In genomic region chr3:95105121-95105520, GRCm38 (mm10) we compare ENCODE assay signal across 7 mouse cellular contexts. TPM values are rescaled to one million over a fixed set of nuclear protein-coding genes. Genes with fewer than 3 reads are reported as not detected.
DNase-seq lines count a peak whose midpoint lies in the region; ATAC-seq lines count a peak whose summit lies in the region.

No protein-coding gene starts in this region.

- no peak for DNase-seq in neural tube, embryonic 11.5 days (ENCODE audit: low spot score)
- DNase-seq in neural tube, embryonic 10.5 days (ENCODE audit: extremely low spot score, low spot score), result no peak
- peak; percentile 64 for DNase-seq in fat pad, adult 2 months (ENCODE audit: extremely low read depth, low read depth, low spot score)
- peak; percentile 51 to 52 for DNase-seq in layer of hippocampus, adult 8-10 months (ENCODE audit: low spot score in 2 of 2)
- DNase-seq in gastrocnemius, postnatal 14 days, result no peak
- DNase-seq in urinary bladder, postnatal 25 days (ENCODE audit: low spot score), result no peak

- no peak overlapping the region for H3K27ac ChIP-seq in neural tube, embryonic 11.5 days (ENCODE audit: low read depth, low read length)
- H3K27ac ChIP-seq in neural tube, embryonic 13.5 days (replicated peaks), result no peak overlapping the region

- H3K27me3 ChIP-seq in neural tube, embryonic 11.5 days (ENCODE audit: control insufficient read depth, insufficient read depth, low read length), result no peaks in the 10 kb centered on the region
- no peaks in the 10 kb centered on the region for H3K27me3 ChIP-seq in neural tube, embryonic 13.5 days

- peaks cover 2% of the 10 kb centered on the region; the same call in 1 of the 2 replicates for H3K36me3 ChIP-seq in neural tube, embryonic 11.5 days (ENCODE audit: control insufficient read depth, insufficient read depth, low read length)
- peaks cover 8% of the 10 kb centered on the region; the same call in 1 of the 2 replicates for H3K36me3 ChIP-seq in neural tube, embryonic 13.5 days

- H3K4me1 ChIP-seq in neural tube, embryonic 11.5 days (ENCODE audit: control insufficient read depth, insufficient read depth, low read length), result peaks cover 7% of the 10 kb centered on the region; the same call in 1 of the 2 replicates
- peaks cover 32% of the 10 kb centered on the region for H3K4me1 ChIP-seq in neural tube, embryonic 13.5 days (replicated peaks)

- H3K4me3 ChIP-seq in neural tube, embryonic 11.5 days (ENCODE audit: low read depth, low read length), result peak overlapping the region; percentile 69
- peak overlapping the region; percentile 82 for H3K4me3 ChIP-seq in neural tube, embryonic 13.5 days

- no peak overlapping the region for H3K9ac ChIP-seq in neural tube, embryonic 11.5 days (ENCODE audit: low read length)
- H3K9ac ChIP-seq in neural tube, embryonic 13.5 days, result peak overlapping the region; percentile 88

- 71% methylated on average over 4 of the region's 4 CpGs for WGBS in neural tube, embryonic 11.5 days
- WGBS in neural tube, embryonic 13.5 days, result 82% methylated on average over 4 of the region's 4 CpGs

- no peak for ATAC-seq in neural tube, embryonic 11.5 days (ENCODE audit: insufficient read depth, low FRiP score, low TSS enrichment)
- ATAC-seq in neural tube, embryonic 13.5 days (ENCODE audit: low read depth), result no peak

- intact Hi-C loops in gastrocnemius, postnatal 14 days (cut with DNase I; ENCODE audit: low total_unique reads), result no loop called here

- H3K4me2 ChIP-seq in neural tube, embryonic 11.5 days (ENCODE audit: low read depth), result peak overlapping the region; percentile 67
- H3K4me2 ChIP-seq in neural tube, embryonic 13.5 days, result peak overlapping the region; percentile 84

- H3K9me3 ChIP-seq in neural tube, embryonic 11.5 days (ENCODE audit: control insufficient read depth, low read length), result no peaks in the 10 kb centered on the region
- H3K9me3 ChIP-seq in neural tube, embryonic 13.5 days, result no peaks in the 10 kb centered on the region

RNA-seq across cellular contexts. Expression of gene Pip5k1a, which starts 1.6 kb away (rescaled TPM):
- polyA plus RNA-seq in neural tube, embryonic 11.5 days (2014; fragmentation: Nextera tagmentation; extraction: Ambion mirVana), result 12.3 and 13.4 TPM in 2 replicates
- total RNA-seq in layer of hippocampus, adult 8-10 months (2022), result 10 to 100 TPM; 58.5 to 66.8 (median 64.8) TPM
- 17.3 and 18.6 TPM in 2 replicates for polyA plus RNA-seq in neural tube, embryonic 13.5 days (2015; fragmentation: Nextera tagmentation; extraction: Ambion mirVana)
- total RNA-seq in gastrocnemius, postnatal 14 days (2021), result 10 to 100 TPM; 17.4 to 18.9 TPM

RNA-seq across cellular contexts. Expression of gene Vps72, which starts 5.7 kb away (rescaled TPM):
- polyA plus RNA-seq in neural tube, embryonic 11.5 days (2014; fragmentation: Nextera tagmentation; extraction: Ambion mirVana), result 243 and 248 TPM in 2 replicates
- 10 to 100 TPM; 36.9 to 45.8 (median 43.4) TPM for total RNA-seq in layer of hippocampus, adult 8-10 months (2022)
- polyA plus RNA-seq in neural tube, embryonic 13.5 days (2015; fragmentation: Nextera tagmentation; extraction: Ambion mirVana), result 201 and 203 TPM in 2 replicates
- total RNA-seq in gastrocnemius, postnatal 14 days (2021), result 10 to 100 TPM; 29.6 to 41.0 TPM

RNA-seq across cellular contexts. Expression of gene Tmod4, which starts 19.2 kb away (rescaled TPM):
- 0.57 and 1.0 TPM in 2 replicates for polyA plus RNA-seq in neural tube, embryonic 11.5 days (2014; fragmentation: Nextera tagmentation; extraction: Ambion mirVana)
- total RNA-seq in layer of hippocampus, adult 8-10 months (2022), result under 1 TPM in 2 of 4 experiments, not detected in 2; 0.55 to 0.81 TPM
- polyA plus RNA-seq in neural tube, embryonic 13.5 days (2015; fragmentation: Nextera tagmentation; extraction: Ambion mirVana), result 0.96 and 1.7 TPM in 2 replicates
- 100 to 1,000 TPM; 511 to 517 TPM for total RNA-seq in gastrocnemius, postnatal 14 days (2021)

RNA-seq across cellular contexts. Expression of gene Scnm1, which starts 28.7 kb away (rescaled TPM):
- 85.0 and 89.6 TPM in 2 replicates for polyA plus RNA-seq in neural tube, embryonic 11.5 days (2014; fragmentation: Nextera tagmentation; extraction: Ambion mirVana)
- total RNA-seq in layer of hippocampus, adult 8-10 months (2022), result 10 to 100 TPM; 51.4 to 57.8 (median 54.9) TPM
- polyA plus RNA-seq in neural tube, embryonic 13.5 days (2015; fragmentation: Nextera tagmentation; extraction: Ambion mirVana), result 96.8 and 98.2 TPM in 2 replicates
- total RNA-seq in gastrocnemius, postnatal 14 days (2021), result 10 to 100 TPM; 31.8 to 40.5 TPM

RNA-seq across cellular contexts. Expression of gene Lysmd1, which starts 28.8 kb away (rescaled TPM):
- polyA plus RNA-seq in neural tube, embryonic 11.5 days (2014; fragmentation: Nextera tagmentation; extraction: Ambion mirVana), result 15.5 and 17.9 TPM in 2 replicates
- 10 to 100 TPM; 12.5 to 17.7 (median 13.4) TPM for total RNA-seq in layer of hippocampus, adult 8-10 months (2022)
- polyA plus RNA-seq in neural tube, embryonic 13.5 days (2015; fragmentation: Nextera tagmentation; extraction: Ambion mirVana), result 34.7 and 39.1 TPM in 2 replicates
- total RNA-seq in gastrocnemius, postnatal 14 days (2021), result 1 to 10 TPM; 7.4 to 8.4 TPM

Comparison
In these comparisons a context has a peak if more than half of its experiments do, and no peak if none do; other contexts are left out.
1. DNase-seq: peak in fat pad, adult 2 months (single experiment) and layer of hippocampus, adult 8-10 months (2 of 2); none in neural tube, embryonic 11.5 days (single experiment), neural tube, embryonic 10.5 days (single experiment), gastrocnemius, postnatal 14 days (single experiment) and urinary bladder, postnatal 25 days (single experiment).
2. RNA of gene Tmod4, which starts 19.2 kb away (total RNA-seq): 511 to 517 TPM in gastrocnemius, postnatal 14 days; 0.55 to 0.81 TPM in layer of hippocampus, adult 8-10 months; every median in the first group is over 100 times any median in the second.